Mouse (Mus musculus) layer of hippocampus, postnatal 25 days (tissue): ENCODE measurements around the gene Tspan3. TPM values are rescaled to one million over a fixed set of nuclear protein-coding genes. Genes with fewer than 3 reads are reported as not detected.

Source experiments
- DNase-seq, 2 experiments: peaks; one replicate each; pipeline ENCODE4 v3.0.0; 2022; ENCODE audit warnings: mixed read lengths in 2 of 2, low spot score in 1 of 2; ENCODE audit errors: extremely low spot score in 1 of 2
- total RNA-seq, 2 experiments: library from RNA; stranded (reverse); gene quantifications; 2 replicates each; pipeline ENCODE4 v1.2.3; 2021

The Tspan3 gene
- 100 to 1,000 TPM; 350 to 378 TPM for total RNA-seq

- no peak for DNase-seq
Observed at GRCm38 (mm10) chr9:56165377-56165776, at the start of gene Tspan3. TSS of gene Tspan3 (minus strand) at chr9:56165477.

- DNase-seq: peak; percentile 40 to 46
Observed at GRCm38 (mm10) chr9:56213451-56214291, 48.4 kb upstream of the Tspan3 start.

GRCm38 (mm10) chr9:56208817-56209216 is 43.5 kb upstream of the Tspan3 start:
- DNase-seq: no peak

- no peak for DNase-seq
Observed at GRCm38 (mm10) chr9:56207516-56207915, 42.2 kb upstream of the Tspan3 start.

- DNase-seq: no peak
Observed at GRCm38 (mm10) chr9:56207083-56207482, 41.8 kb upstream of the Tspan3 start.

- DNase-seq: no peak
Observed at GRCm38 (mm10) chr9:56205336-56205735, 40.1 kb upstream of the Tspan3 start.

- DNase-seq: no peak
Observed at GRCm38 (mm10) chr9:56204316-56204715, 39.0 kb upstream of the Tspan3 start.

- peak; percentile 76 to 96 for DNase-seq
Observed at GRCm38 (mm10) chr9:56200645-56201314, 35.5 kb upstream of the Tspan3 start.

GRCm38 (mm10) chr9:56200200-56200599 is 34.9 kb upstream of the Tspan3 start:
- DNase-seq: no peak

GRCm38 (mm10) chr9:56196921-56197320 is 31.6 kb upstream of the Tspan3 start:
- DNase-seq: no peak

- DNase-seq: no peak
Observed at GRCm38 (mm10) chr9:56195193-56195592, 29.9 kb upstream of the Tspan3 start.

- DNase-seq: no peak
Observed at GRCm38 (mm10) chr9:56191498-56192455, 26.5 kb upstream of the Tspan3 start.

- DNase-seq: no peak
Observed at GRCm38 (mm10) chr9:56180118-56180781, 15.0 kb upstream of the Tspan3 start.

- DNase-seq: no peak
Observed at GRCm38 (mm10) chr9:56179416-56180117, 14.3 kb upstream of the Tspan3 start.

- DNase-seq: no peak
Observed at GRCm38 (mm10) chr9:56177354-56177753, 12.1 kb upstream of the Tspan3 start.

- no peak for DNase-seq
Observed at GRCm38 (mm10) chr9:56175316-56175715, 10.0 kb upstream of the Tspan3 start.

- no peak for DNase-seq
Observed at GRCm38 (mm10) chr9:56167690-56168089, 2.4 kb upstream of the Tspan3 start.

GRCm38 (mm10) chr9:56166161-56166560 is 884 bp upstream of the Tspan3 start:
- no peak for DNase-seq

- peak; percentile 83 to 89 for DNase-seq
Observed at GRCm38 (mm10) chr9:56160341-56161141, 4.7 kb downstream of the Tspan3 start.
